Mouse (Mus musculus): ENCODE results near the gene D17H6S53E. TPM values are rescaled to one million over a fixed set of nuclear protein-coding genes. Genes with fewer than 3 reads are reported as not detected.

Gene D17H6S53E
- polyA plus RNA-seq, 1 experiment from 2014 or later = 2.2 TPM

Other genes starting within 250 kb of the D17H6S53E start
- 1.1 TPM for gene Zbtb12, start 246.9 kb upstream of the D17H6S53E start, polyA plus RNA-seq (2014; fragmentation: Illumina TruSeq; extraction: RNeasy Lipid Tissue Mini Kit (QIAGEN cat#74804); ENCODE audit: low read depth, low replicate concordance)
- gene Gm20547, start 244.3 kb upstream of the D17H6S53E start, polyA plus RNA-seq (2014; fragmentation: Illumina TruSeq; extraction: RNeasy Lipid Tissue Mini Kit (QIAGEN cat#74804); ENCODE audit: low read depth, low replicate concordance) = 2.3 TPM
- gene C2, start 228.1 kb upstream of the D17H6S53E start, polyA plus RNA-seq (2014; fragmentation: Illumina TruSeq; extraction: RNeasy Lipid Tissue Mini Kit (QIAGEN cat#74804); ENCODE audit: low read depth, low replicate concordance) = 1.0 TPM
- gene Ehmt2, start 227.9 kb upstream of the D17H6S53E start, polyA plus RNA-seq (2014; fragmentation: Illumina TruSeq; extraction: RNeasy Lipid Tissue Mini Kit (QIAGEN cat#74804); ENCODE audit: low read depth, low replicate concordance) = 10.6 TPM
- gene Slc44a4, start 211.9 kb upstream of the D17H6S53E start, polyA plus RNA-seq (2014; fragmentation: Illumina TruSeq; extraction: RNeasy Lipid Tissue Mini Kit (QIAGEN cat#74804); ENCODE audit: low read depth, low replicate concordance) = 32.3 TPM
- gene Neu1, start 195.1 kb upstream of the D17H6S53E start, polyA plus RNA-seq (2014; fragmentation: Illumina TruSeq; extraction: RNeasy Lipid Tissue Mini Kit (QIAGEN cat#74804); ENCODE audit: low read depth, low replicate concordance) = 15.5 TPM
- gene Hspa1b, start 167.1 kb upstream of the D17H6S53E start, polyA plus RNA-seq (2014; fragmentation: Illumina TruSeq; extraction: RNeasy Lipid Tissue Mini Kit (QIAGEN cat#74804); ENCODE audit: low read depth, low replicate concordance) = 10.1 TPM
- gene Gm20481, start 156.5 kb upstream of the D17H6S53E start, polyA plus RNA-seq (2014; fragmentation: Illumina TruSeq; extraction: RNeasy Lipid Tissue Mini Kit (QIAGEN cat#74804); ENCODE audit: low read depth, low replicate concordance) = not detected
- 4.5 TPM for gene Hspa1a, start 154.2 kb upstream of the D17H6S53E start, polyA plus RNA-seq (2014; fragmentation: Illumina TruSeq; extraction: RNeasy Lipid Tissue Mini Kit (QIAGEN cat#74804); ENCODE audit: low read depth, low replicate concordance)
- gene Hspa1l, start 153.7 kb upstream of the D17H6S53E start, polyA plus RNA-seq (2014; fragmentation: Illumina TruSeq; extraction: RNeasy Lipid Tissue Mini Kit (QIAGEN cat#74804); ENCODE audit: low read depth, low replicate concordance) = 0.22 TPM
- gene Lsm2, start 144.5 kb upstream of the D17H6S53E start, polyA plus RNA-seq (2014; fragmentation: Illumina TruSeq; extraction: RNeasy Lipid Tissue Mini Kit (QIAGEN cat#74804); ENCODE audit: low read depth, low replicate concordance) = 12.9 TPM
- gene Vars, start 125.4 kb upstream of the D17H6S53E start, polyA plus RNA-seq (2014; fragmentation: Illumina TruSeq; extraction: RNeasy Lipid Tissue Mini Kit (QIAGEN cat#74804); ENCODE audit: low read depth, low replicate concordance) = 1.5 TPM
- gene Vwa7, start 109.8 kb upstream of the D17H6S53E start, polyA plus RNA-seq (2014; fragmentation: Illumina TruSeq; extraction: RNeasy Lipid Tissue Mini Kit (QIAGEN cat#74804); ENCODE audit: low read depth, low replicate concordance) = 0.09 TPM
- not detected for gene Sapcd1, start 98.4 kb upstream of the D17H6S53E start, polyA plus RNA-seq (2014; fragmentation: Illumina TruSeq; extraction: RNeasy Lipid Tissue Mini Kit (QIAGEN cat#74804); ENCODE audit: low read depth, low replicate concordance)
- gene Msh5, start 79.6 kb upstream of the D17H6S53E start, polyA plus RNA-seq (2014; fragmentation: Illumina TruSeq; extraction: RNeasy Lipid Tissue Mini Kit (QIAGEN cat#74804); ENCODE audit: low read depth, low replicate concordance) = 2.5 TPM
- gene Clic1, start 76.4 kb upstream of the D17H6S53E start, polyA plus RNA-seq (2014; fragmentation: Illumina TruSeq; extraction: RNeasy Lipid Tissue Mini Kit (QIAGEN cat#74804); ENCODE audit: low read depth, low replicate concordance) = 47.8 TPM
- not detected for gene Ddah2, start 67.3 kb upstream of the D17H6S53E start, polyA plus RNA-seq (2014; fragmentation: Illumina TruSeq; extraction: RNeasy Lipid Tissue Mini Kit (QIAGEN cat#74804); ENCODE audit: low read depth, low replicate concordance)
- gene Ly6g6c, start 61.0 kb upstream of the D17H6S53E start, polyA plus RNA-seq (2014; fragmentation: Illumina TruSeq; extraction: RNeasy Lipid Tissue Mini Kit (QIAGEN cat#74804); ENCODE audit: low read depth, low replicate concordance) = 1.5 TPM
- 3.0 TPM for gene Mpig6b, start 60.2 kb upstream of the D17H6S53E start, polyA plus RNA-seq (2014; fragmentation: Illumina TruSeq; extraction: RNeasy Lipid Tissue Mini Kit (QIAGEN cat#74804); ENCODE audit: low read depth, low replicate concordance)
- gene Ly6g6e, start 49.5 kb upstream of the D17H6S53E start, polyA plus RNA-seq (2014; fragmentation: Illumina TruSeq; extraction: RNeasy Lipid Tissue Mini Kit (QIAGEN cat#74804); ENCODE audit: low read depth, low replicate concordance) = 2.8 TPM
- gene Ly6g6d, start 48.3 kb upstream of the D17H6S53E start, polyA plus RNA-seq (2014; fragmentation: Illumina TruSeq; extraction: RNeasy Lipid Tissue Mini Kit (QIAGEN cat#74804); ENCODE audit: low read depth, low replicate concordance) = not detected
- gene Ly6g6f, start 40.8 kb upstream of the D17H6S53E start, polyA plus RNA-seq (2014; fragmentation: Illumina TruSeq; extraction: RNeasy Lipid Tissue Mini Kit (QIAGEN cat#74804); ENCODE audit: low read depth, low replicate concordance) = not detected
- gene Abhd16a, start 37.1 kb upstream of the D17H6S53E start, polyA plus RNA-seq (2014; fragmentation: Illumina TruSeq; extraction: RNeasy Lipid Tissue Mini Kit (QIAGEN cat#74804); ENCODE audit: low read depth, low replicate concordance) = 5.3 TPM
- gene Ly6g5c, start 18.1 kb upstream of the D17H6S53E start, polyA plus RNA-seq (2014; fragmentation: Illumina TruSeq; extraction: RNeasy Lipid Tissue Mini Kit (QIAGEN cat#74804); ENCODE audit: low read depth, low replicate concordance) = not detected
- not detected for gene Ly6g5b, start 10.9 kb upstream of the D17H6S53E start, polyA plus RNA-seq (2014; fragmentation: Illumina TruSeq; extraction: RNeasy Lipid Tissue Mini Kit (QIAGEN cat#74804); ENCODE audit: low read depth, low replicate concordance)
- 0.85 TPM for gene Gpank1, start 4.9 kb upstream of the D17H6S53E start, polyA plus RNA-seq (2014; fragmentation: Illumina TruSeq; extraction: RNeasy Lipid Tissue Mini Kit (QIAGEN cat#74804); ENCODE audit: low read depth, low replicate concordance)
- 96.9 TPM for gene Csnk2b, start 4.3 kb upstream of the D17H6S53E start, polyA plus RNA-seq (2014; fragmentation: Illumina TruSeq; extraction: RNeasy Lipid Tissue Mini Kit (QIAGEN cat#74804); ENCODE audit: low read depth, low replicate concordance)
- not detected for gene Apom, start 5.7 kb downstream of the D17H6S53E start, polyA plus RNA-seq (2014; fragmentation: Illumina TruSeq; extraction: RNeasy Lipid Tissue Mini Kit (QIAGEN cat#74804); ENCODE audit: low read depth, low replicate concordance)
- gene Bag6, start 8.8 kb downstream of the D17H6S53E start, polyA plus RNA-seq (2014; fragmentation: Illumina TruSeq; extraction: RNeasy Lipid Tissue Mini Kit (QIAGEN cat#74804); ENCODE audit: low read depth, low replicate concordance) = 16.8 TPM
- gene Prrc2a, start 38.5 kb downstream of the D17H6S53E start, polyA plus RNA-seq (2014; fragmentation: Illumina TruSeq; extraction: RNeasy Lipid Tissue Mini Kit (QIAGEN cat#74804); ENCODE audit: low read depth, low replicate concordance) = 12.8 TPM
- gene Aif1, start 49.7 kb downstream of the D17H6S53E start, polyA plus RNA-seq (2014; fragmentation: Illumina TruSeq; extraction: RNeasy Lipid Tissue Mini Kit (QIAGEN cat#74804); ENCODE audit: low read depth, low replicate concordance) = 7.7 TPM
- gene Lst1, start 62.1 kb downstream of the D17H6S53E start, polyA plus RNA-seq (2014; fragmentation: Illumina TruSeq; extraction: RNeasy Lipid Tissue Mini Kit (QIAGEN cat#74804); ENCODE audit: low read depth, low replicate concordance) = not detected
- gene Ltb, start 68.1 kb downstream of the D17H6S53E start, polyA plus RNA-seq (2014; fragmentation: Illumina TruSeq; extraction: RNeasy Lipid Tissue Mini Kit (QIAGEN cat#74804); ENCODE audit: low read depth, low replicate concordance) = not detected
- 0.35 TPM for gene Tnf, start 75.6 kb downstream of the D17H6S53E start, polyA plus RNA-seq (2014; fragmentation: Illumina TruSeq; extraction: RNeasy Lipid Tissue Mini Kit (QIAGEN cat#74804); ENCODE audit: low read depth, low replicate concordance)
- gene Lta, start 79.0 kb downstream of the D17H6S53E start, polyA plus RNA-seq (2014; fragmentation: Illumina TruSeq; extraction: RNeasy Lipid Tissue Mini Kit (QIAGEN cat#74804); ENCODE audit: low read depth, low replicate concordance) = 0.54 TPM
- gene Gm16181, start 94.5 kb downstream of the D17H6S53E start, polyA plus RNA-seq (2014; fragmentation: Illumina TruSeq; extraction: RNeasy Lipid Tissue Mini Kit (QIAGEN cat#74804); ENCODE audit: low read depth, low replicate concordance) = not detected
- gene Atp6v1g2, start 107.3 kb downstream of the D17H6S53E start, polyA plus RNA-seq (2014; fragmentation: Illumina TruSeq; extraction: RNeasy Lipid Tissue Mini Kit (QIAGEN cat#74804); ENCODE audit: low read depth, low replicate concordance) = 8.0 TPM
- gene Nfkbil1, start 109.4 kb downstream of the D17H6S53E start, polyA plus RNA-seq (2014; fragmentation: Illumina TruSeq; extraction: RNeasy Lipid Tissue Mini Kit (QIAGEN cat#74804); ENCODE audit: low read depth, low replicate concordance) = not detected
- gene Ddx39b, start 115.4 kb downstream of the D17H6S53E start, polyA plus RNA-seq (2014; fragmentation: Illumina TruSeq; extraction: RNeasy Lipid Tissue Mini Kit (QIAGEN cat#74804); ENCODE audit: low read depth, low replicate concordance) = 10.4 TPM
- gene H2-D1, start 136.4 kb downstream of the D17H6S53E start, polyA plus RNA-seq (2014; fragmentation: Illumina TruSeq; extraction: RNeasy Lipid Tissue Mini Kit (QIAGEN cat#74804); ENCODE audit: low read depth, low replicate concordance) = 76.9 TPM
- 45.4 TPM for gene H2-Q1, start 194.0 kb downstream of the D17H6S53E start, polyA plus RNA-seq (2014; fragmentation: Illumina TruSeq; extraction: RNeasy Lipid Tissue Mini Kit (QIAGEN cat#74804); ENCODE audit: low read depth, low replicate concordance)
- 288 TPM for gene H2-Q2, start 215.9 kb downstream of the D17H6S53E start, polyA plus RNA-seq (2014; fragmentation: Illumina TruSeq; extraction: RNeasy Lipid Tissue Mini Kit (QIAGEN cat#74804); ENCODE audit: low read depth, low replicate concordance)

All from sigmoid colon, adult 10 weeks (tissue).